Mouse (Mus musculus): ENCODE results near the gene Sgip1.

DNA sequence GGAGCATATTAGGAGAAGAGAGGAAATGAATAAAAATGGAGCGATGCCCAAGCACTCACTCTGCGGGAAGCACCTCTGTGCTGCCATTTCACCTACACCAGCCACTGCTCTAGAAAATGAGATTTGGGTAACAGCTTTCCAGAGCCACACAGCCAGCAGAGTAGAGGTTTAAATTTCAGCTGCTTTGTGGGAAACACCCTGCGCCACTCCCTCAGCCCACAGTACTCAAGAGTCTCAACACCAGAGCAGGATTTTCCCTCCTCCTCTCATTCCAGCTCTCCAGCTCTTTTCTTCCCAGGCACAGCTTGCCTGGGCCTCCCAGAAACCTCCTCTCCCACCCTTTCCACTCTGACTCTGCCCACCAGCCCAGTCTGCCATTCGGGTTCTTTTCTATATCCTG is 199.6 kb downstream of the Sgip1 start:
- no peak for TF ChIP-seq CTCF (IDR thresholded peaks at IDR 0.05; ENCODE audit: insufficient read depth, low read length)
- TF ChIP-seq POLR2A (IDR thresholded peaks at IDR 0.05; ENCODE audit: borderline replicate concordance, extremely low read depth, low read depth, low read length), result no peak
